Mouse (Mus musculus) liver, embryonic 11.5 days (tissue): ENCODE measurements around the gene Hoxc5. TPM values are rescaled to one million over a fixed set of nuclear protein-coding genes. Genes with fewer than 3 reads are reported as not detected.
A peak's percentile ranks its signal among the peaks of the same experiment; 100 is the strongest.

Source experiments
- ATAC-seq: fragments of 200-750 bp; cut with Nextera tagmentation; replicated peaks from 2 replicates; pipeline ENCODE4 v1.8.0; 2017; ENCODE audit warnings: moderate number of reproducible peaks, mild to moderate bottlenecking, moderate TSS enrichment, moderate library complexity; ENCODE audit not compliant: low FRiP score
- DNase-seq: peaks from one replicate; pipeline ENCODE4 v3.0.0-alpha.2; 2017; ENCODE audit warnings: low spot score
- H3K27ac ChIP-seq: fragments of 300-500 bp; sonication (generic); 2 replicates; pipeline ENCODE4 v1.5.1; 2014; ENCODE audit warnings: mild to moderate bottlenecking, low read depth, low read length, control low read depth
- H3K27me3 ChIP-seq: fragments of 300-500 bp; sonication (generic); replicated peaks from 2 replicates; pipeline ENCODE4 v1.6.1; 2014; ENCODE audit warnings: low read length, mixed read lengths; ENCODE audit not compliant: control insufficient read depth, insufficient read depth
- H3K36me3 ChIP-seq: fragments of 300-500 bp; sonication (generic); 2 replicates; pipeline ENCODE4 v1.6.1; 2014; ENCODE audit warnings: mild to moderate bottlenecking, low read length, moderate library complexity, mixed read lengths; ENCODE audit not compliant: control insufficient read depth, insufficient read depth
- H3K4me1 ChIP-seq: fragments of 300-500 bp; sonication (generic); replicated peaks from 2 replicates; pipeline ENCODE4 v1.6.1; 2014; ENCODE audit warnings: low read length, mixed read lengths; ENCODE audit not compliant: control insufficient read depth, insufficient read depth
- H3K4me2 ChIP-seq: fragments of 300-500 bp; sonication (generic); 2 replicates; pipeline ENCODE4 v1.6.1; 2014; ENCODE audit warnings: mild to moderate bottlenecking, control low read depth, moderate library complexity
- H3K4me3 ChIP-seq: fragments of 300-500 bp; sonication (generic); 2 replicates; pipeline ENCODE4 v1.5.1; 2014; ENCODE audit warnings: low read depth, low read length, control low read depth
- H3K9ac ChIP-seq: fragments of 300-500 bp; sonication (generic); 2 replicates; pipeline ENCODE4 v1.6.1; 2014; ENCODE audit warnings: low read depth, low read length, control low read depth
- H3K9me3 ChIP-seq: fragments of 300-500 bp; sonication (generic); 2 replicates; pipeline ENCODE4 v1.6.1; 2016; ENCODE audit warnings: low read length, inconsistent platforms, mixed read lengths; ENCODE audit not compliant: control insufficient read depth
- WGBS: fragments of 180-500 bp; shearing (Covaris S2); extraction: QIAGEN DNeasy Blood & Tissue Kit; methylation state at CpG from one replicate; pipeline ENCODE4 v1.1.7; 2014; 5-methylcytosine and 5-hydroxymethylcytosine counted together
- polyA plus RNA-seq: library from polyadenylated mRNA; unstranded; fragments of >200 nt; fragmentation: Nextera tagmentation; extraction: Ambion mirVana; gene quantifications from 2 replicates; pipeline ENCODE4 v1.2.1, GENCODE M21; 2014

The Hoxc5 gene
- polyA plus RNA-seq, 1 experiment from 2014 or later, result 4.1 TPM

DNA sequence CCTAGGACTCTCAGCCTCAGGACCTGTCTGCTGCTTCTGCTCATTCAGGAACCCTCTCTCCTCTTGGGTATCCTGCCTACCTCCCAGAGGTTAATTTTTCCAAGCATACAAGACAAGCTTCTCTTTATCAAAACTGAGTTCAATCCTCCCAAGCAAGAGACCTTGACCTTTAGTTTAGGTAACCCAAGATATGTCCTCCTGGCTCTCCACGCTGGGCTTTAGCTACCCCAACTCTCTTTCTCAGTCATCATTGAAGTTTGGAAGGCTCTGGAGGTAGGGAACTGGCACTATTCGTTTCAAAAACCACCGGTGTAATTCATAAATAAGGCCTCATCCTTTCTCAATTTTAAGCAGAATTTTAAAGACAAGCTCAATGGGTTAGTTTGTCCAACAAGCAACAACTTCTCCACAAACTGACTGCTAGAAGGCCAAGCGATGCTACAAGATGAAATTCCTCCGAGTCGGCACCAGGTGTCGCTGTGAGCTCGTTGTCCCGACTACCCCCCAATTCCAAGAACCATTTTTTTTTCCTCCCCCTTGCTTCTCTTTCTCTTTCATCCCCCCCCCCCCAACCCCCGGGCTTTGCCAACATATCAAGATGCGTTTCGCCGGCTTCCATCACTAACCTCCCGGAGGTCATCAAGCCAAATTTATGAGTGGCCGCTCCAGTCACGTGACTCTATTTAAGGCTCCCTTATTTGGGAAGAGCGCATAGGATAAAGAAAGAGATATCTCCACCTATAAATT is 46.2 kb downstream of the Hoxc5 start:
- no peaks in the 10 kb centered on the region for H3K9me3 ChIP-seq
- H3K4me3 ChIP-seq, result peak overlapping the region; percentile 42
- 5% methylated on average over 17 of the region's 17 CpGs for WGBS
- DNase-seq (no peak), ATAC-seq (no peak)
- H3K27me3 ChIP-seq, result peaks cover 99% of the 10 kb centered on the region
- no peak overlapping the region for H3K27ac ChIP-seq
- peak overlapping the region; percentile 59 for H3K4me2 ChIP-seq
- H3K9ac ChIP-seq, result no peak overlapping the region
- H3K4me1 ChIP-seq, result no peaks in the 10 kb centered on the region
- H3K36me3 ChIP-seq, result no peaks in the 10 kb centered on the region

DNA sequence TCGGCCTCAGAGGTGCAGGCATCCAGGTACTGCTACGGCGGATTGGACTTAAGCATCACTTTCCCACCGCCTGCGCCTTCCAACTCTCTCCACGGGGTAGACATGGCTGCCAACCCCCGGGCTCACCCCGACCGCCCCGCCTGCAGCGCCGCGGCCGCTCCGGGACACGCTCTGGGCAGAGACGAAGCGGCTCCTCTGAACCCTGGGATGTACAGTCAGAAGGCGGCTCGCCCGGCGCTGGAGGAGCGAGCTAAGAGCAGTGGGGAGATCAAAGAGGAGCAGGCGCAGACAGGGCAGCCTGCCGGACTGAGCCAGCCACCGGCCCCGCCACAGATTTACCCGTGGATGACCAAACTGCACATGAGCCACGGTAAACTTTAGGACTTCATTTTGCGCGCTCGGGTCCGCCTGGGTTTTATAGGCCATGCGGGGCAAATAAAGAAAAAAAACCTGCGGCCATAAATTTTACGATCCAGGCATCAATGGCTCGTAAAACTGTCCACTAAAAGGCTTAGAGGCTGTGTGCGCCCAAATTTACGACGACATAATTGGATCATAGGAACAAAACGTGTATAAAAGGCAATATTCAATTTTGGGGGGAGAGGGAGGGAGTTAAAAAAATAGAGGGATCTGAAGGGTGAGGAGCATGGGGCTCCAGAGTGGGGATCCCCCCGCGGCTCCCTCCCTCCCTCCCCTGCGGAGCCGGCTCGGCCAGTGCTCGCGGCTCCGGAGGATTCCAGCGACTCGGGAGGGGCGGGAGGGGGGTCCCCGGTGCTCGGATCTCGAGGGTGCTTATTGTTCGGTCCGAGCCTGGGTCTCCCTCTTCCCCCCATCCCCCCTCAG is 47.1 kb downstream of the Hoxc5 start:
- H3K4me1 ChIP-seq, result no peaks in the 10 kb centered on the region
- ATAC-seq, result no peak
- WGBS, result 3% methylated on average over 45 of the region's 57 CpGs
- H3K9ac ChIP-seq, result peak overlapping the region; percentile 52
- H3K36me3 ChIP-seq, result no peaks in the 10 kb centered on the region
- no peak for DNase-seq
- peak overlapping the region; percentile 54; the same call in 1 of the 2 replicates for H3K27ac ChIP-seq
- peak overlapping the region; percentile 42 for H3K4me3 ChIP-seq
- H3K9me3 ChIP-seq, result no peaks in the 10 kb centered on the region
- peaks cover 99% of the 10 kb centered on the region for H3K27me3 ChIP-seq
- H3K4me2 ChIP-seq, result peak overlapping the region; percentile 59

DNA sequence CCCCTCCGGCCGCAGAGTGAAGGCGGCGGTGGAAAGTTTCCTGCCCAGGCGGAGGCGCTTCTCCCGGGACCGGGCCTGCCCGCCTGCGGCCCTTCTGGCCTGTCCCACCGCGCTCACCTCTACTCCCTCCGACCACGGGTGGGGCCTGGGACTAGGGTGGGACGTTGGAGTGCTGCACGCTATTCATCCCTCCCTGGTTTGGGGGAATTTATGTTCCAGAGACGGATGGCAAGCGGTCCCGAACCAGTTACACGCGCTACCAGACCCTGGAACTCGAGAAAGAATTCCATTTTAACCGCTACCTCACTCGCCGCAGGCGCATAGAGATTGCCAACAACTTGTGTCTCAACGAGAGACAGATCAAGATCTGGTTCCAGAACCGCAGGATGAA is 47.8 kb downstream of the Hoxc5 start:
- H3K4me3 ChIP-seq, result peak overlapping the region; percentile 42
- H3K9me3 ChIP-seq, result no peaks in the 10 kb centered on the region
- H3K27ac ChIP-seq, result peak overlapping the region; percentile 32; the same call in 1 of the 2 replicates
- no peaks in the 10 kb centered on the region for H3K36me3 ChIP-seq
- under 1% methylated on average over 28 of the region's 28 CpGs for WGBS
- no peak for DNase-seq
- no peaks in the 10 kb centered on the region for H3K4me1 ChIP-seq
- H3K4me2 ChIP-seq, result peak overlapping the region; percentile 59
- peaks cover 99% of the 10 kb centered on the region for H3K27me3 ChIP-seq
- H3K9ac ChIP-seq, result peak overlapping the region; percentile 52
- no peak for ATAC-seq

DNA sequence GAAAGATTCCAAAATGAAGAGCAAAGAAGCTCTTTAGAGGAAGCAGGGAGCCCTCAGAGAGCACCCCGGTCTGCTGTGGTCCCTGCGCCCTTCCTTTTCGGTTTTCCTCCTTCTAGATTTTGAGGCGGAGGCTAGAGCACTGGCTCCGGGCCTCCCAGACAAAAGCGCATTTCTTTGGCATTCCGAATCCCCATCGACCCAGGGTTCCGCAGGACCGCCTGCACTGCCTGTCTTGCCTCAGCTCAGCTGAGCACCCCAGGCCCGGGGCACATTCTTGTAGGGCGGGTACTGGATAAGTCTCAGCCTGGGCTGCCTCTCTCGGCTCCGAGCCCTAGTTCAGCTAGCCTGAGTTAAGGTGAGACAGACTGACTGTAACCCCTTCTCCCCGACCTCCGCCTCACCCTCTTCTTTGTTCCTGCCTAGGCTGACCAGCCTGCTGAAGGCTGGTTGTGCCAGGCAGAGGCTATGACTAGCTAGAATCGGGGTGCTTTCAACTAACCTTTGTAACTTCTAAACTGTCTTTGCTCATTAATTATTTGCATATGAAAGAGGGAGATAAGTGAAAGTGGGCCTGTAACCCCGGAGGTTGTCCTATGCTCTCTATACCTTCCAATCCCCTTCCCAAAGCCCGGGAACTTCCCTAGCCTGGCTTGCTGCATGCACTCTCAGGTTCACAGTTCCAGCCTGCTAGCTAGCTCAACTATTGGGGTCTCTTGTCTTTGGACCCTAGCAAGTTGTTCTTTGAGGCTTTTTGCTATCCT is 48.3 kb downstream of the Hoxc5 start:
- Histone ChIP-seq H3K4me3 (peak overlapping the region; percentile 42), H3K4me1 (no peaks in the 10 kb centered on the region), H3K9me3 (no peaks in the 10 kb centered on the region), H3K27me3 (peaks cover 99% of the 10 kb centered on the region), H3K36me3 (no peaks in the 10 kb centered on the region), H3K27ac (0 out of 2 replicates have a peak overlapping the region, but pooled peaks have one; percentile 32), H3K4me2 (peak overlapping the region; percentile 59), H3K9ac (peak overlapping the region; percentile 9; the same call in 1 of the 2 replicates)
- DNase-seq (no peak), ATAC-seq (no peak)
- WGBS, result 6% methylated on average over 19 of the region's 19 CpGs

DNA sequence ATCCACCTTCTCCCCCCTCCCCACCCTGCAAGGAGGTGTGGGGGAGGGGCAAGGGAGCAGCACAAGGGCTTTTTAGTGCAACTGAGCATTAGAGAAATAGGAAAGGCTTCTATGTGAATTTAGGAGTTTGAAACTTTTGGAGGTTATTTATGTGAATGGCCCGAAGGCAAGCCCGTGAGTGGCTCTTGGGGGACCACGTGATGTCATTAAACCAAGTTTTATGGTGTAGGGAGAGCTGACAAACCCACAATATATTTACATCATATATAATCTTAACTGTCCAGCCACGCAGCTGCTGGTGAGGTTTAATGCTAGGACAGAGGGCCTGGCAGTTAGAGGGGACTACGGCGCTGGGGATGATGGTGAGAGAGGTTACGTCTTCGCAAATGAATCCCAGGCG is 51.4 kb downstream of the Hoxc5 start, which contains the start of gene Hoxc4:
Gene Hoxc4 (plus strand): TSS at position 299 of the 400 bp plus-strand sequence.
- Histone ChIP-seq H3K27me3 (peaks cover 96% of the 10 kb centered on the region), H3K9me3 (no peaks in the 10 kb centered on the region), H3K4me2 (no peak within 1 kb of the TSS), H3K27ac (no peak within 1 kb of the TSS), H3K4me3 (no peak within 1 kb of the TSS), H3K36me3 (no peaks in the 10 kb centered on the region), H3K4me1 (no peaks in the 10 kb centered on the region), H3K9ac (no peak within 1 kb of the TSS)
- DNase-seq (no peak), ATAC-seq (no peak)
- WGBS, result 24% methylated on average over 9 of the region's 9 CpGs

DNA sequence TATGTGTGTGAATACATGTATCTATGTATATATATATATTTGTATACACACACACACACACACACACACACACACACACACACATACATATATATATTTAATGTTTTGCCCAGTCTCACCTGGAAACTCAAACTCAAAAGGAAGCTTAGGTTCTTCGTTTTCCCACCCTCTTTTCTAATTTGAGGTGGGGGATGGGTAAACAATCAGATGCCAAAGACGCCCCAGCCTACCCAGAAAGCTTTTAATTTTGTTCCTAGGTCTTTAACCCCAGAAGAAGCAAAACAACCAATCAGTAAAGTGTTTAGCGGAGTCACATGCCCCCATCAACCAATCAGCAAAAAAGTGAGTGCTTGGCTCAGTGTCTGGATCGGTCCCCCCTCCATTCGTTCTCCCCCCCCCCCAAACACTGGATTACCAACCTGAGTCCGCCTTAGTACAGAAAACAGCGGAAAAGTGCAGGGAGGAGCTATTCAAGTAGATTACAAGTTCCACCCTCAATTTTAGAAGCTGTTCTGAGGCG is 53.7 kb downstream of the Hoxc5 start:
- H3K36me3 ChIP-seq, result no peaks in the 10 kb centered on the region
- no peak overlapping the region for H3K9ac ChIP-seq
- peaks cover 95% of the 10 kb centered on the region for H3K27me3 ChIP-seq
- no peak overlapping the region for H3K27ac ChIP-seq
- H3K4me3 ChIP-seq, result no peak overlapping the region
- H3K4me2 ChIP-seq, result peak overlapping the region; percentile 15; the same call in 1 of the 2 replicates
- H3K9me3 ChIP-seq, result no peaks in the 10 kb centered on the region
- no peaks in the 10 kb centered on the region for H3K4me1 ChIP-seq
- ATAC-seq, result no peak
- no peak for DNase-seq
- under 1% methylated on average over 8 of the region's 8 CpGs for WGBS

DNA sequence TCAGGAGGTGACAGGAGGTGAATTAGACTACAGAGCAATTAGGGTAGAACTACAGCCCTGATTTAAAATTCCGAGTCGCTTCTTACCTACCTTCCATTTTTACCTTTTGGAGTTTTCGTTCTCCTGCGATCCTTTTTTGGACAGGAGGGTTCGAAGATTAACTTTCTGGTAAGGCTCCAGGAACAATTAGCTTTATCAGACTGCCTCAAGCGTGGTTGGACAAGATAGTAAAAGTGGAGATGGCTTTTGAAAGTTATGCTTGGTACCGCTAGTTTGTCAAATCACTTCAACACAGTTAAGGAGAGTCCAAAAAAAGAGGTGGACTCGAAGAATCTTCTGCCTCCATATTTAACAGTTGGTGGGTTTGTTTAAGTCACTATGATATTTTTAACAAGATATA is 54.3 kb downstream of the Hoxc5 start:
- Histone ChIP-seq H3K36me3 (no peaks in the 10 kb centered on the region), H3K9me3 (no peaks in the 10 kb centered on the region), H3K27me3 (peaks cover 95% of the 10 kb centered on the region), H3K4me2 (peak overlapping the region; percentile 15; the same call in 1 of the 2 replicates), H3K4me3 (no peak overlapping the region), H3K9ac (no peak overlapping the region), H3K27ac (no peak overlapping the region), H3K4me1 (no peaks in the 10 kb centered on the region)
- DNase-seq (no peak), ATAC-seq (no peak)
- 15% methylated on average over 8 of the region's 8 CpGs for WGBS

DNA sequence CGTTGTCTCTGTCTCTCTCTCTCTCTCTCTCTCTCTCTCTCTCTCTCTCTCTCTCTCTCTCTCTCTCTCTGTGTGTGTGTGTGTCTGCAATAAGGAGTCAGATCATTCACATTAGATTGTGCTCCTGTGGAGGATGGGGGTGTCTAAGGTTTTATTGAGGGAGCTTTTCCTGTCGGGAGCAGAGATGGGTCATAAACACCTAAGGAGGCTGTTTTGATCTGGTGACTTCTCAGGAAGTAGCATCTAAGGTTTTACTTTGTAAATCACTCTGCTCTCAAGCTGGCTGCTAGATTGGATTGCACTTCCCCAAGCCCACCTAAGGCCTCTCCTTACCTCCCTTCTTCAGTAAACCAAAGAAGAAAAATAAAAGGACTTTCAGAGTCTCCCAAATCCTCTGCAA is 56.9 kb downstream of the Hoxc5 start:
- Histone ChIP-seq H3K4me3 (no peak overlapping the region), H3K4me1 (no peaks in the 10 kb centered on the region), H3K27me3 (peaks cover 95% of the 10 kb centered on the region), H3K4me2 (no peak overlapping the region), H3K36me3 (no peaks in the 10 kb centered on the region), H3K9me3 (no peaks in the 10 kb centered on the region), H3K9ac (no peak overlapping the region), H3K27ac (no peak overlapping the region)
- 4% methylated on average over 2 of the region's 2 CpGs for WGBS
- ATAC-seq, result no peak
- DNase-seq, result no peak
